Mouse (Mus musculus) midbrain, embryonic 16.5 days (tissue): Measurements from ENCODE around the gene Kif11. TPM values are rescaled to one million over a fixed set of nuclear protein-coding genes. Genes with fewer than 3 reads are reported as not detected.

Source experiments
- ATAC-seq: fragments of 200-750 bp; cut with Nextera tagmentation; 2 replicates; pipeline ENCODE4 v1.8.0; 2017; ENCODE audit warnings: moderate TSS enrichment
- H3K27ac ChIP-seq: fragments of 300-500 bp; sonication (generic); 2 replicates; pipeline ENCODE4 v1.5.1; 2014; ENCODE audit warnings: mild to moderate bottlenecking, low read length, mixed read lengths
- H3K27me3 ChIP-seq: fragments of 300-500 bp; sonication (generic); 2 replicates; pipeline ENCODE4 v1.6.1; 2014; ENCODE audit warnings: low read depth, low read length, mixed read lengths; ENCODE audit not compliant: control insufficient read depth, insufficient read depth
- H3K36me3 ChIP-seq: fragments of 300-500 bp; sonication (generic); 2 replicates; pipeline ENCODE4 v1.6.1; 2014; ENCODE audit warnings: mild to moderate bottlenecking, low read length, moderate library complexity, mixed read lengths; ENCODE audit not compliant: control insufficient read depth, insufficient read depth
- H3K4me1 ChIP-seq: fragments of 300-500 bp; sonication (generic); 2 replicates; pipeline ENCODE4 v1.6.1; 2014; ENCODE audit warnings: mild to moderate bottlenecking, low read length, mixed read lengths; ENCODE audit not compliant: control insufficient read depth, insufficient read depth
- H3K4me2 ChIP-seq: fragments of 300-500 bp; sonication (generic); 2 replicates; pipeline ENCODE4 v1.6.1; 2014; ENCODE audit warnings: mild to moderate bottlenecking, low read length, mixed read lengths
- H3K4me3 ChIP-seq: fragments of 300-500 bp; sonication (generic); 2 replicates; pipeline ENCODE4 v1.5.1; 2014; ENCODE audit warnings: low read depth, mild to moderate bottlenecking, low read length, moderate library complexity, mixed read lengths
- H3K9ac ChIP-seq: fragments of 300-500 bp; sonication (generic); 2 replicates; pipeline ENCODE4 v1.6.1; 2014; ENCODE audit warnings: low read depth, low read length, mixed read lengths
- H3K9me3 ChIP-seq: fragments of 300-500 bp; sonication (generic); replicated peaks from 2 replicates; pipeline ENCODE4 v1.6.1; 2014; ENCODE audit warnings: mild to moderate bottlenecking, low read length, mixed read lengths; ENCODE audit not compliant: control insufficient read depth, poor library complexity, severe bottlenecking
- WGBS: fragments of 180-500 bp; shearing (Covaris S2); extraction: QIAGEN DNeasy Blood & Tissue Kit; methylation state at CpG from one replicate; pipeline ENCODE4 v1.1.7; 2014; 5-methylcytosine and 5-hydroxymethylcytosine counted together
- polyA plus RNA-seq: library from polyadenylated mRNA; unstranded; fragments of >200 nt; fragmentation: Nextera tagmentation; extraction: Ambion mirVana; gene quantifications from 2 replicates; pipeline ENCODE4 v1.2.1, GENCODE M21; 2015

Kif11 gene
- 6.3 and 7.7 TPM in 2 replicates for polyA plus RNA-seq

DNA sequence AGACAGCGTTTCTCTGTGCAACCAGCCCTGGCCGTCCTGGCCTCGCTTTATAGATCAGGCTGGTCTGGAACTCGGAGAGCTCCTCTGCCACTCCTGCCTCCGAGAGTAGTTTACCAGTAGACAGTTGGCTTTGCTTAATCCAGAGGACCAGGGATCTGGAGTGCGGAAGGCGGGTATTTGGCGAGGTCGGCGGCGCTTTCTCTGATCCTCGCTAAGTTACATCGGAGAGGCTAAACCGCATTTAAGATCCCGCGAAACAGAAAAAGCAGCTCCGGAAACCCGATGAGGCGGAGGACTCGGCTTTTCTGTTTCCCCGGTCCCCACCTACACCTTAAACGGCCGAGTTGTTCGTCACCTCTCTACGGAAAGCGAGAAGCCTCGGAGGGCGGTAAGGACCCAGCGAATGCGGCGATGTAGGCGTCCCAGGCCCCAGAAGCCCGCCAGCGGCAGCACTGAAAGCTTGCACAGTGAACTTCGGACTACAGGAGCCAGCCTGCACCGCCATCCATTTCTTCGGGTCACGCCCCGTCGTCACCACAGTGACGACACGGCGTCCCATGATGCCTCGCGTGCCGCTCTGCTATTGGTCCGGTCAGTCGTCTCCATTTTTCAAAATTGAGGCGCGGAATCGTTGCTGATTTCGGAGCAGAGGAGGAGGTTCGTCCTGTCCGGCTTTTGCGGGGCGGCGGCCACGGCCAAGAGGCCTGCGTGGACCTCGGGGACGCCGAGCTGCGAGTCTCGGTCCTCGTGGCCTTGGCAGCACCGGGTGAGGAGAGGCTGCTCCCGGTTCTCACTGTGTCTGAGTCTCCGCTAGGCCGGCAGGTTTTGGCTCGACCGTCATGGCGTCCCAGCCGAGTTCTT lies at the start of gene Kif11:
Gene Kif11, plus strand, starts transcription at position 649 of the 861 bp plus-strand sequence.
- H3K9me3 ChIP-seq: no peaks in the 10 kb centered on the region
- peak within 1 kb of the TSS; percentile 78 for H3K9ac ChIP-seq
- peak; percentile 100 for ATAC-seq

GRCm38 (mm10) chr19:37327216-37327615 lies 49.0 kb upstream of the Kif11 start:
- Histone ChIP-seq H3K27me3 (no peaks in the 10 kb centered on the region), H3K4me3 (no peak overlapping the region), H3K4me2 (no peak overlapping the region), H3K9me3 (no peaks in the 10 kb centered on the region), H3K4me1 (no peaks in the 10 kb centered on the region), H3K9ac (no peak overlapping the region), H3K36me3 (peaks cover 15% of the 10 kb centered on the region), H3K27ac (no peak overlapping the region)
- WGBS: 79% methylated on average over 5 of the region's 5 CpGs
- ATAC-seq: no peak

More for the DNA sequence above, at the start of gene Kif11:
- H3K4me1 ChIP-seq: peaks cover 11% of the 10 kb centered on the region; the same call in 1 of the 2 replicates
- WGBS: under 1% methylated on average over 73 of the region's 73 CpGs
- H3K27ac ChIP-seq: peak within 1 kb of the TSS; percentile 94
- H3K36me3 ChIP-seq: no peaks in the 10 kb centered on the region
- H3K27me3 ChIP-seq: no peaks in the 10 kb centered on the region
- peak within 1 kb of the TSS; percentile 81 for H3K4me3 ChIP-seq
- peak within 1 kb of the TSS; percentile 67 for H3K4me2 ChIP-seq

GRCm38 (mm10) chr19:37332726-37333125 lies 43.5 kb upstream of the Kif11 start:
- Histone ChIP-seq H3K27ac (no peak overlapping the region), H3K9ac (no peak overlapping the region), H3K36me3 (peaks cover 5% of the 10 kb centered on the region), H3K4me3 (no peak overlapping the region), H3K27me3 (no peaks in the 10 kb centered on the region), H3K4me1 (no peaks in the 10 kb centered on the region), H3K9me3 (no peaks in the 10 kb centered on the region), H3K4me2 (no peak overlapping the region)
- WGBS: 97% methylated on average over 4 of the region's 4 CpGs
- no peak for ATAC-seq

DNA sequence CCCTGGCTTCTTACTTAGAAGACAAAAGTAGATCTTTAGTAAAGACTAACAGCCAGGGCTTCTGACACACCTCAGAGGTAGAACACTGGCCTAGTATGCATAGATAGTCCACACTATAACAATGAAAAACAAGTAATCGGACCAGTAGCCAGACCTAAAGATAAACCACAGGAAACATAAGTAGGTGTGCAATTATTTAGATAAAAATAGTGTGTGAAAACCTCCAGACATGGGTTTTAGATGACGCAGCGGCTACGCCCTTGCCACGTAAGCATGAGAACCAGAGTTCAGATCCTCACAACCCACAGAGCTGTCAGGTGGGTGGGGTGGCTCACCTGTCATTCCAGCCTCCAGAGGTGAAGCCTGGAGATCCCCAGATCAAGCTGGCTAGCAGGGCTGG lies 42.8 kb upstream of the Kif11 start:
- ATAC-seq: no peak
- Histone ChIP-seq H3K9me3 (no peaks in the 10 kb centered on the region), H3K9ac (no peak overlapping the region), H3K4me2 (no peak overlapping the region), H3K27ac (no peak overlapping the region), H3K4me3 (no peak overlapping the region), H3K36me3 (peaks cover 4% of the 10 kb centered on the region), H3K4me1 (no peaks in the 10 kb centered on the region), H3K27me3 (no peaks in the 10 kb centered on the region)
- WGBS: 97% methylated on average over 5 of the region's 5 CpGs

DNA sequence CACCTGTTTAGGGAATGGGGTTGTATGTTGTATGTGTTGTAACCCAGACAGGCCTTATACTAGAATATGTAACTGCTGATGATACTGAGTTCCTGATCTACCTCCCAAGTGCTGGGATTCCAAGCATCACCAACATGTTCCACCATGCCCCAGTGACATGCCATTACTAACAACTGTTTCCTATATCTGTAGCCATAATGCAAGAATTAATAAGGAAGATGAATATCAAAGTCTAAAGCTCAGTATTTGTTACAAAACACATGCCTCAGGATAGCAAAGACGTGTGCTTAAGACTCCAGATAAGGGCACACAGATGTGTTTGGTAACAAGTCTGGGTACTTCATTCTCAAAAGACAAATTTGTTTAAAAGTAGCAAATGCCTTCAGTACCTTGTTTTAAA lies 40.8 kb upstream of the Kif11 start:
- no peak overlapping the region for H3K27ac ChIP-seq
- H3K27me3 ChIP-seq: no peaks in the 10 kb centered on the region
- H3K4me3 ChIP-seq: no peak overlapping the region
- H3K9ac ChIP-seq: no peak overlapping the region
- no peak for ATAC-seq
- no peaks in the 10 kb centered on the region for H3K4me1 ChIP-seq
- no peaks in the 10 kb centered on the region for H3K9me3 ChIP-seq
- no peak overlapping the region for H3K4me2 ChIP-seq
- no peaks in the 10 kb centered on the region for H3K36me3 ChIP-seq
- 89% methylated on average over 1 of the region's 1 CpGs for WGBS

GRCm38 (mm10) chr19:37337752-37338151 lies 38.5 kb upstream of the Kif11 start, which contains the start of gene Ide:
TSS of gene Ide (minus strand) at chr19:37337852.
- ATAC-seq: no peak
- WGBS: 67% methylated on average over 4 of the region's 4 CpGs
- H3K27ac ChIP-seq: no peak within 1 kb of the TSS
- H3K36me3 ChIP-seq: no peaks in the 10 kb centered on the region
- H3K4me2 ChIP-seq: no peak within 1 kb of the TSS
- H3K27me3 ChIP-seq: no peaks in the 10 kb centered on the region
- H3K9me3 ChIP-seq: no peaks in the 10 kb centered on the region
- no peak within 1 kb of the TSS for H3K9ac ChIP-seq
- H3K4me1 ChIP-seq: no peaks in the 10 kb centered on the region
- no peak within 1 kb of the TSS for H3K4me3 ChIP-seq

GRCm38 (mm10) chr19:37340495-37340894 lies 35.7 kb upstream of the Kif11 start:
- no peaks in the 10 kb centered on the region for H3K9me3 ChIP-seq
- no peak overlapping the region for H3K9ac ChIP-seq
- H3K27ac ChIP-seq: no peak overlapping the region
- H3K4me2 ChIP-seq: no peak overlapping the region
- 87% methylated on average over 5 of the region's 5 CpGs for WGBS
- no peaks in the 10 kb centered on the region for H3K4me1 ChIP-seq
- H3K36me3 ChIP-seq: no peaks in the 10 kb centered on the region
- H3K27me3 ChIP-seq: no peaks in the 10 kb centered on the region
- no peak overlapping the region for H3K4me3 ChIP-seq
- ATAC-seq: no peak

- no peak for ATAC-seq
- H3K36me3 ChIP-seq: no peaks in the 10 kb centered on the region
- no peak overlapping the region for H3K4me2 ChIP-seq
- H3K4me3 ChIP-seq: no peak overlapping the region
- no peaks in the 10 kb centered on the region for H3K4me1 ChIP-seq
- H3K27ac ChIP-seq: no peak overlapping the region
- no peaks in the 10 kb centered on the region for H3K27me3 ChIP-seq
- H3K9ac ChIP-seq: no peak overlapping the region
- WGBS: 89% methylated on average over 5 of the region's 5 CpGs
- H3K9me3 ChIP-seq: no peaks in the 10 kb centered on the region
These were observed 35.3 kb upstream of the Kif11 start for GRCm38 (mm10) chr19:37340931-37341330.

DNA sequence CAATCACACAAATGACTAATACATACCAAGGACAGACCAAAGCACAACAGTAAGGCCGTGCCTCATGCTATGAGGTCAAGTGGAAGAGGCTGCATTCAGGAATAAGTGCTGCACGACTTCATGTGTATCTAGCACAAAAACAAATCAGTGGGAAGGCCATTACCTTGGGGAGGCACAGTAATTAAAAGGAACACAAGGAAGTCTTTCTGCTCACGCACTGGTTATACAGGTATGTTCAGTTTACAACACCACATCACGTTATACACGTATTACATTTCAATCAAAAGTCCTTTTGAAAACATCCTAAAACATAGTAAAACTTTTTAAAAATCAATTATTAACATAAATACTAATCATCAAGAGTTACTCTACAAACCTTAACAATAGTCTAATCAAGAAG lies 32.3 kb upstream of the Kif11 start:
- Histone ChIP-seq H3K27ac (no peak overlapping the region), H3K4me3 (no peak overlapping the region), H3K4me1 (no peaks in the 10 kb centered on the region; the same call in 1 of the 2 replicates), H3K9me3 (no peaks in the 10 kb centered on the region), H3K9ac (no peak overlapping the region), H3K36me3 (no peaks in the 10 kb centered on the region), H3K27me3 (no peaks in the 10 kb centered on the region), H3K4me2 (no peak overlapping the region)
- 87% methylated on average over 5 of the region's 5 CpGs for WGBS
- ATAC-seq: no peak
